Mouse (Mus musculus) C2C12 (cell line): ENCODE measurements around the gene 4930519P11Rik.

Experiments used
- CTCF ChIP-seq: IDR thresholded peaks from one replicate; pipeline ENCODE4 v1.5.1; 2011; ENCODE audit not compliant: control insufficient read depth, insufficient read depth, insufficient read length
- MAX ChIP-seq: IDR thresholded peaks from one replicate; pipeline ENCODE4 v1.6.1; 2011; ENCODE audit warnings: mild to moderate bottlenecking, control low read depth
- MYOD1 ChIP-seq: IDR thresholded peaks from one replicate; pipeline ENCODE4 v1.6.1; 2011; ENCODE audit warnings: low read depth; ENCODE audit not compliant: control insufficient read depth, insufficient read length
- MYOG ChIP-seq: IDR thresholded peaks from one replicate; pipeline ENCODE4 v1.6.1; 2011; ENCODE audit not compliant: control insufficient read depth, insufficient read length; ENCODE audit errors: extremely low read depth

DNA sequence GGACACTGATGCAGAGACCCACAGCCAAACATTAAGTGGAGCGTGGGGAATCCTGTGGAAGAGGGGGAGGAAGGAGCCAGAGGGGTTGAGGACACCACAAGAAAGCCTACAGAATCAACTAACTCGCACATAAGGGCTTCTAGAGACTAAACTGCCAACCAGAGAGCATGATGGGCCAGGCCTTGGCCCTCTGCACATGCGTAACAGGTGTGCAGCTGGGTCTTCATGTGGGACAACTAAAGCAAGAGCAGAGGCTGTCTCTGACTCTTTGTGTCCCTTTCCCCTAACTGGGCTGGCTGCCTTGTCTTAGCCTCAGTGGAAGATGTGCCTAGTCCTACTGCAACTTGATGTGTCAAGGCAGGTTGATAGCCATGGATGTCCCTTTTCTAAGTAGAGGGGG is 3.8 kb upstream of the 4930519P11Rik start:
- TF ChIP-seq CTCF (no peak), MYOD1 (no peak), MYOG (no peak), MAX (no peak)
